Mouse (Mus musculus) erythroid progenitor cell, adult 5-6 weeks (primary cell): ENCODE results near the gene Serpine1. TPM values are rescaled to one million over a fixed set of nuclear protein-coding genes. Genes with fewer than 3 reads are reported as not detected.

Experiments
- ATAC-seq: replicated peaks from 2 replicates; pipeline ENCODE4 v1.8.0; 2016; ENCODE audit warnings: moderate number of reproducible peaks, mild to moderate bottlenecking, moderate TSS enrichment, inconsistent platforms; ENCODE audit not compliant: poor library complexity, low FRiP score, severe bottlenecking
- total RNA-seq, 2 experiments: library from RNA; stranded (forward) in 1 of 2; stranded (reverse) in 1 of 2; fragments of 150-400 nt in 1 of 2; fragments of 186-747, 209-891 nt in 1 of 2; gene quantifications; 2 replicates each; pipeline versions ENCODE4 v1.2.3 to v1.2.4; 2015 to 2017; ENCODE audit warnings: low replicate concordance in 2 of 2

Serpine1 gene
- total RNA-seq, 2 experiments from 2014 or later, result not detected

GRCm38 (mm10) chr5:137100660-137101059 is 28.6 kb upstream of the Serpine1 start:
- no peak for ATAC-seq

DNA sequence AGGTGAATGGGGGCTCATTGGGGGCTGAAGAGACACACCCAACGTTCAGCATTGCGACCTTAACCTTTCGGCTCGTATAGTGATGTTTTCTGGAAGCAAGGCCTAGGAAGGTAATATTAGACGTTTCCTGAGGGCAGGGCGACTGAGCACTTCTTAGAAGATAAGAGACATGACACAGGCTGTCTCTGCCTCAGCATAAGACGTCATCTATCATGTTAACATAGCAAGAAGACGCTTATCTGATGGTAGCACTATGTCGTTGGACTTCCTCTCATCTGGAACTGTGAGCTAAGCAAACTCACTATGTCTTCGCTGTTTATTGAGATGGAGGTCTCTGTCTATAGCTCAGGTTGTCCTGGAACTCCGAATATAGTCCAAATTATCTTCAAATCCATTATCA is 26.4 kb upstream of the Serpine1 start:
- no peak for ATAC-seq

- no peak for ATAC-seq
Measured at GRCm38 (mm10) chr5:137096037-137096436, 24.0 kb upstream of the Serpine1 start.

DNA sequence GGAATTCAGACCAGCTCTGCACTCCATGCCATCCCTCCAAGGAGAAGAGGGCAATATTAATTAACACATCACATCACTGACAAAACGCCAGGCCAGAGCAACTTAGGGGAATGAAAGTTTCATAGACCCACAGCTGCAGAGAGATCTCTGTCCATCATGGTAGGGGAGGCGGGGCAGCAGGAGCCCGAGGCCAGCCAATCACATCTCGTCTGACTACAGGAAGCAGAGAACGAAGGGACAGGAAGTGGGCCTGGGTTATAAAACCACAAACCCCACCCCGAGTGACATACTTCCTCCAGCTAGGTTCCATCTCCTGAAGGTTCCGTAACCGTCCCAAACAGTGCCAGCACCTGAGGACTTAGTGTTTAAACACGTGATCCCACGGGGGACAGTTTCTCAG is 23.1 kb upstream of the Serpine1 start:
- ATAC-seq, result no peak

GRCm38 (mm10) chr5:137093720-137094119 is 21.7 kb upstream of the Serpine1 start:
- ATAC-seq, result no peak

- no peak for ATAC-seq
Measured at GRCm38 (mm10) chr5:137091560-137091959, 19.5 kb upstream of the Serpine1 start.

- ATAC-seq, result no peak
Measured at GRCm38 (mm10) chr5:137090870-137091269, 18.8 kb upstream of the Serpine1 start.

DNA sequence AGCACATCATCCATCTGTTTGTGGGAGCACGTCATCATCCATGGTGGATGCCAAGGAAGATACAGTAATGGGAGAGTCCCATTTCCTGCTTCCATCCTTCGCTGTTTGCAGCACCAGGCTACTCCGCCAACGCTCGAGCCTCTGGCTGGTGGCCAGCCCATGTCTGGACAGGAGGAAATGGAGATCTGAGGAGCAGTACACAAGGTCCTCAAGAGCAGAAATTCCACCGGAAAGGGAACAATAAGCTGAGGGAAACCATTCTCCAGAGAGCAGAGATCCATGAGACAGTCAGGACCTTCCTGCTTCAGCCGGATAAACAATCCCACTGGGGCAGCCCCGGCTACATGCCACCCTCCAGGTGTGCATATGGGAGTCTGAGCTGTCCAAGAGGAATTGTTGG is 15.3 kb upstream of the Serpine1 start:
- no peak for ATAC-seq

GRCm38 (mm10) chr5:137085731-137086130 is 13.7 kb upstream of the Serpine1 start:
- ATAC-seq, result no peak

DNA sequence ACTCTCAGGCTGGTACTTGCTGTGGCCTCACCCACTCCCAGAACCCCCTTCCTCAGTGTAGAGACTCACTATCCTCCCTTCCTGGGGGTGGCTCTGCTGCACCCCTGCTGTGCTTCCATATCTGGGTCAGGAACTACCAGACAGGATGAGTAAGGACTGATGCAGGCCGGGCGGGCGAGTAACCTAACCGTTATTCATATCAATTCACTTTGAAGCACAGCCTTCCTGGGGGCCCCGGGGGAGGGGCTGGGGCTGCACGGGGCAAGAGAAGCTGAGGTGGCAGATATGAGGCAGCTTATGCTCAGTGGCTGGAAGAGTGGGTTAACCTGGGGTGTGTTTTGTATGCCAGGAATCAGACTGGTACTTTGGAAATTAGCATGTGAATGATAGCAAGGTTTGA is 13.0 kb upstream of the Serpine1 start:
- ATAC-seq, result no peak

DNA sequence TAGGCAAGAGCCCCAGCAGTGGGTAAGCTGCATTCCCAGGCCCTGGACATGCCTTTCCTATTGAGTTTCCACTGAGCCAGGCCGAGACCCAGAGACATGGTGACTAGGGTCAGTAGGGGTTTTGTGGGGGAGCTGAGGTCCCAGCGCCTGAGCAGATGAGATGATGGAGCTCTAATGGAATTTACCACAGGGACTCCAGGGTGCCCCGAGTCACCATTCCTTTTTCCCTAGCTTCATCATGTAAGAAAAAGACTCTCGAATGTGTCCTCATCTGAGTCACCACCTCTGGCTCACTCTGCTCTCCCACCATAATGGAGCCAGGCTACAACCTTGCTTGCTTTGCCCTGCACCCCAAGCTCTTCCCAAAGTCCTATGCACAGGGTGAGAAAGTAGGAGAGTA is 11.0 kb upstream of the Serpine1 start:
- no peak for ATAC-seq

- no peak for ATAC-seq
Measured at GRCm38 (mm10) chr5:137079849-137080248, 7.8 kb upstream of the Serpine1 start.

DNA sequence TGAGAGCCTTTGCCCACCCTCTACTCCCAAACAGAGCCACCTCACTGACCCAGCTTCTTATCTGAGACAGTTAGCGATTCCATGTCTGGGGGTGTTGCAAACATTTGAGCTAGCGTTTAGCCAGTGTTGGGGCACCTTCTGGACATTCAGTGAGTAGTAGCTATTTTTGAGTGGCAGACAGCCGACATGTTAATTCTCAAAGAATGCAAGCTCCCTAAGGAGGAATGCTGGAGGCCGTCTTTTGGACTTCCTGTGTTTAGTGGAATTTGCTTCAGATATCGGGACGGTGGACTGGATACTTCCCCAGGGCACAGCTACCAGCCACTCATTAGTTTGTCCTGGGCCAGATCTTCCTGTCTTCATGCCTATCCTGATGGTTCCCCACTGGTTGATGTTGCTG is 6.5 kb upstream of the Serpine1 start:
- ATAC-seq, result no peak

DNA sequence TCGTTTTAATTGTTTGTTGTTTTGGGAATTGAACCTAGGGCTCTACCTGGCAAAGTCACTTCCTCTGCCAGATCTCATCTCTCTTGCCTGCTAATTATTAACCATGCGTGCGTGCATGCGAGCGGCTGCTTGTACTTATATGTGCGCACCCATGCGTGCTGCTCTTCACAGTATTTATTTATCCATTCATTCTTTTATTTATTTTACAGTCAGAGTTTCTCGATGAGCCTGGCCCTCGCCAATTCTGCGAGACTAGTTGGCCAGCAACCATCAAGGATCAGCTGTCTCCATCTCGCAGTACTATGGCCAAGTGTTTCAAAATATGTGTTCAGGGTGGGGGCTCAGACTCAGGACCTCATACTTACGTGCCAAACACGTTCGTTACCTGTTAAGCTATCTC is 6.0 kb upstream of the Serpine1 start:
- no peak for ATAC-seq

DNA sequence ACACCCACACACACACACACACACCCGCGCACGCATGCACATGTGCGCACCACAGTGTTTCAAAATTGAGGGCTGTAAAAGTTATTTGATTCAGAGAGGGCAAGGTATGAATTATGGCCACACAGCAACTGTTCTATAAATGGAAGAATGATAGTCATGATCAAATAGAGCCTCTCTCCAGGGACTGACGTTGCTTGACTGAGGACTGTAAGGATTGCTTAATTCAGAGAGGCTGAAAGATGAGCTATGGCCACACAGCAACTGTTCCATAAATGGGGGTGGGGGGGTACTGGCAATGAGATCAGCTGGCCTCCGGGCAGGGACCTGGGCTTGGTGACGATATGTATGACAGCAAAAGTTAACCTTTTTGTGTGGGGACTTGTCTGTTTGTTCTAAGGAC is 5.1 kb upstream of the Serpine1 start:
- no peak for ATAC-seq

DNA sequence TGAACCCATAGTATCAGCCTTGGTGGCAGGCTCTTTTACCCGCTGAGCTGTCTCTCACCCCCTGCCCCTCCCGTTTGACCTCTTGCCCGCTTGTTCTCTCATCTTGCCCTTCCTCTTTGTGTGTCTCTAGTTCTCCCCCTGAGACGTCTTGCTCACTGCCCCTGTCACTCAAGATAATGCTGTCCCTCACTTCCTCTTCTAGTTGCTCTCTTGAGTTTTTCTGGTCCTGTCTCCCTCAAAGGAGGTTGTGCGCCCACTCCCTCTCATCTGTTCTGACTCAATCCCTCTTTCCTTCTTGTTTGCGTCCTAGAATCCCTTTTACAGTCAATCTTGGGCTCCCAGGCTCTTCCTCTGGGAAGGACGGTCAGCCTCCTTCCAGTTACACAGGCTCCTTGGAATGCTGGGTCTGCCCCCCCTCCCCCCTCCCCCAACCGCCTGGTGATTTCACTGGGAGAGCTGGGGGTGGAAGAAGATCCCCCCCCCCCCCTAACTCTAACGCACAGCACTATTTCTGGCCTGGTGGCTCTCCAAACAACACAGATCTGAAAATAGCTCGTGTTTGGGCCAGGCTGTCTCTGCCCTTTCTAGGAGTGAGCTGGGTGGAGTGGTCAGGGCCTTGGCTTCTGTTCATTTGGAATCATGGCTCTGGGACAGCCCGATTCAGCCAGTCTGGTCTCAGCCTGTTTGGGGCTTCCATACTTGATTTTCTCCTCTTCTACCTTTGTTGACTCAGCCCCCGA is 4.3 kb upstream of the Serpine1 start:
- no peak for ATAC-seq

GRCm38 (mm10) chr5:137075726-137076125 is 3.7 kb upstream of the Serpine1 start:
- ATAC-seq, result no peak

- ATAC-seq, result no peak
Measured at GRCm38 (mm10) chr5:137074191-137074651, 2.2 kb upstream of the Serpine1 start.

GRCm38 (mm10) chr5:137073141-137073540 is 1.1 kb upstream of the Serpine1 start:
- ATAC-seq, result no peak

GRCm38 (mm10) chr5:137070881-137071605 is 1.0 kb downstream of the Serpine1 start:
- ATAC-seq, result no peak

DNA sequence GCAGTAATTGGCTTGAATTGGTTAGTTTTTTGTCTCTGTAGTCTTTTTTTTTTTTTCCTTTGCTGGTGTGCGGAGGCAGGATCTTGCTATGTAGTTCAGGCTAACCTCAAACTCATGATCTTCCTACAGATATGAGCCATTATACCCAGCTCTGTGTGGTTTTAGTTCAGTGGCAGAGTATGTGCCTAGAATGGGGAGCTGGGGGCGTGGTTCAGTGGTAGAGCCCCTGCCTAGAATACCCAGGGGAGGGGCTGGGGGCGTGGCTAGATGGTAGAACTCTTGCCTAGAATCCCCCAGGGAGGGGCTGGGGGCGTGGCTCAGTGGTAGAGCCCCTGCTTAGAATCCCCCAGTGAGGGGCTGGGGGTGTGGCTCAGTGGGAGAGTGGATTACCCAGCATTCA is 3.4 kb downstream of the Serpine1 start:
- no peak for ATAC-seq
